Mouse (Mus musculus) hindbrain, embryonic 14.5 days (tissue): ENCODE data around the gene Pex10. TPM values are rescaled to one million over a fixed set of nuclear protein-coding genes. Genes with fewer than 3 reads are reported as not detected.
A peak's percentile ranks its signal among the peaks of the same experiment; 100 is the strongest.

ENCODE experiments used
- ATAC-seq: fragments of 200-750 bp; cut with Nextera tagmentation; 2 replicates; pipeline ENCODE4 v1.8.0; 2017; ENCODE audit warnings: moderate number of reproducible peaks, mild to moderate bottlenecking, moderate TSS enrichment, moderate library complexity; ENCODE audit not compliant: low FRiP score
- DNase-seq: peaks from one replicate; pipeline ENCODE4 v3.0.0-alpha.2; 2015; ENCODE audit warnings: low spot score
- H3K27ac ChIP-seq: fragments of 300-500 bp; sonication (generic); 2 replicates; pipeline ENCODE4 v1.5.1; 2014; ENCODE audit warnings: mild to moderate bottlenecking, moderate library complexity
- H3K27me3 ChIP-seq: fragments of 300-500 bp; sonication (generic); 2 replicates; pipeline ENCODE4 v1.6.1; 2014; ENCODE audit warnings: mild to moderate bottlenecking, low read length, mixed read lengths; ENCODE audit not compliant: control insufficient read depth, insufficient read depth
- H3K36me3 ChIP-seq: fragments of 300-500 bp; sonication (generic); replicated peaks from 2 replicates; pipeline ENCODE4 v1.6.1; 2014; ENCODE audit not compliant: control insufficient read depth, insufficient read depth
- H3K4me1 ChIP-seq: fragments of 300-500 bp; sonication (generic); replicated peaks from 2 replicates; pipeline ENCODE4 v1.6.1; 2014; ENCODE audit warnings: antibody characterized with exemption, low read length, mixed read lengths; ENCODE audit not compliant: control insufficient read depth, insufficient read depth
- H3K4me2 ChIP-seq: fragments of 300-500 bp; sonication (generic); replicated peaks from 2 replicates; pipeline ENCODE4 v1.6.1; 2014; ENCODE audit warnings: mild to moderate bottlenecking, moderate library complexity
- H3K4me3 ChIP-seq: fragments of 300-500 bp; sonication (generic); replicated peaks from 2 replicates; pipeline ENCODE4 v1.5.1; 2014; ENCODE audit warnings: mild to moderate bottlenecking, low read length
- H3K9ac ChIP-seq: fragments of 300-500 bp; sonication (generic); 2 replicates; pipeline ENCODE4 v1.6.1; 2014
- H3K9me3 ChIP-seq: fragments of 300-500 bp; sonication (generic); 2 replicates; pipeline ENCODE4 v1.6.1; 2016; ENCODE audit warnings: low read length; ENCODE audit not compliant: control insufficient read depth
- WGBS: fragments of 180-500 bp; shearing (Covaris S2); extraction: QIAGEN DNeasy Blood & Tissue Kit; methylation state at CpG from one replicate; pipeline ENCODE4 v1.1.7; 2014; 5-methylcytosine and 5-hydroxymethylcytosine counted together
- polyA plus RNA-seq: library from polyadenylated mRNA; unstranded; fragments of >200 nt; fragmentation: Nextera tagmentation; extraction: Ambion mirVana; gene quantifications from 2 replicates; pipeline ENCODE4 v1.2.1, GENCODE M21; 2014

Pex10 gene
- polyA plus RNA-seq, 1 experiment from 2014 or later, result 5.4 TPM

DNA sequence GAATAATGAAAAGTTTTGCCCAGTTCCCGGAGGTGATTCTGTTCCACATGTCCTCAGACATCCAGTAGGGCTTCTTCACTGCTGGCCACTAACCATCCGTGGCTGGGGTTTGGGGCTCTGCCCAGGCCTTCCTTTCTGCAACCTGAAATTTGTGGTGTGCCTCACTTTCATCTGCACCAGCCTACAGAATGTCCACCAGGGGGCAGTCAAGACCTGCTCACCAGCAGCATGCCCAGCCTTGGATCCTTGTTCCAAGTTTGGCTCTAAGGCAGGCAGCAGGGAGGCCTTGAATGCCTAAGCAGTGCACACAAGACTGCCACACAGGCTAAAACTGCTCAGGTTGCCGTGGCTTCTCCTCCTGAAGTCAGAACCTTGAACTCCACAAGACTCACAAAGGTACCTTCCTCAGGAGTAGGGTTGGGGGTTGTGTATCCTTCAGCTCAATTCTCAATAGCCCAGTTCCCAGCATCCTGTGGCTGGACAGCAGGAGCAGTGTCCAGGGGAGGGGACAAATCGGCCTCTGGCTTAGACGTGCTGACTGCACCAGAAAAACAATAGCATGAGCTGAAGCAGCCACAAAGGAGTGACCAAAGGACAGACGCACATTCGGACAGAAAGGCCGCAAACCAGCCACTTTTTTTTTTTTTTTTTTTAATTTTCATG is 28.6 kb downstream of the Pex10 start:
- peak; percentile 84 for ATAC-seq

DNA sequence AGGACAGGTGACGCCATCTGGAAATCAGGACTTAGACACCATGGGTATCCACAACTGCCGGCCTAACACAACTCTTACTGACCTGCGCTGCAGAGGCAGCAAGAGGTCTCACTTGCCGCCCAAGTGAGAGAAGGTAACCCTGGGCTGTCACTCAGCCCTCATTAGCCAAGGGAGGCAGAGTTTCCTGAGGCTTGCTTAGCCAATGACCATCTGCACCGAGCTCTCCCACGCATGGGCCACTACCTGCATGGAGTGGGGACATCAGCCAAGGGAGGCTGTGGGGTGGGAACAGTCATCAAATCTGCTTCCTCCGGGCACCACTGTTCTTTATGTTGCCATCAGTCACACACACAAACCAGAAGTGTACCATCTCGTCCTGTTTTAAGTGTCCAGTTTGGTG is 29.2 kb downstream of the Pex10 start:
- ATAC-seq, result no peak

More for the DNA sequence above, 28.6 kb downstream of the Pex10 start:
- Histone ChIP-seq H3K4me3 (no peak overlapping the region), H3K27ac (no peak overlapping the region), H3K9me3 (no peaks in the 10 kb centered on the region), H3K4me1 (no peaks in the 10 kb centered on the region; the same call in 1 of the 2 replicates), H3K9ac (0 out of 2 replicates have a peak overlapping the region, but pooled peaks have one; percentile 14), H3K27me3 (no peaks in the 10 kb centered on the region), H3K4me2 (no peak overlapping the region), H3K36me3 (peaks cover 1% of the 10 kb centered on the region; the same call in 1 of the 2 replicates)
- WGBS, result 26% methylated on average over 8 of the region's 8 CpGs
- peak; percentile 92 for DNase-seq

DNA sequence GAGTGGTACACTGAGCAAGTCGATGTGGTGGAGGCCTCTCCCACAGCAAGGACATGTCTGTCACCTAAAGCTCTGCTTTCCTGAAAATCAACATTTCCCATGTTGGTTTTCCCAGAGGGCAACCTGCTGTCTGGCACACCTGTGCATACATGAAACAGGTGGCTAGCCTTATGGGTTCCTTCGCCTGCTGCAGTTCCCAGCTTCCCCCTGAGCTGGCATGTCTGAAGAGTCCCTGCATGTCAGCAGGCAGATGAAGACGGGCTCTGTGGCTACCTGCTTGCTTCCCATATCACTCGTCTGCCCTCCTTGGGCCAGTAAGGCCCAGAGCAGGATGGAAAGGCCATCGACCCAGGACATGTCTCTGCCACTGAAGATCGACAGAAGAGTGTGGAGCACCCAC is 30.6 kb downstream of the Pex10 start:
- Histone ChIP-seq H3K9ac (no peak overlapping the region), H3K27me3 (no peaks in the 10 kb centered on the region), H3K27ac (no peak overlapping the region), H3K4me1 (no peaks in the 10 kb centered on the region; the same call in 1 of the 2 replicates), H3K4me2 (no peak overlapping the region), H3K4me3 (no peak overlapping the region), H3K9me3 (no peaks in the 10 kb centered on the region), H3K36me3 (no peaks in the 10 kb centered on the region)
- ATAC-seq, result no peak
- DNase-seq, result no peak
- WGBS, result 84% methylated on average over 6 of the region's 6 CpGs

More for the DNA sequence above, 29.2 kb downstream of the Pex10 start:
- WGBS, result 88% methylated on average over 8 of the region's 8 CpGs
- Histone ChIP-seq H3K36me3 (no peaks in the 10 kb centered on the region), H3K9ac (no peak overlapping the region), H3K27me3 (no peaks in the 10 kb centered on the region), H3K27ac (no peak overlapping the region), H3K4me2 (no peak overlapping the region), H3K4me3 (no peak overlapping the region), H3K4me1 (no peaks in the 10 kb centered on the region; the same call in 1 of the 2 replicates), H3K9me3 (no peaks in the 10 kb centered on the region)
- no peak for DNase-seq

DNA sequence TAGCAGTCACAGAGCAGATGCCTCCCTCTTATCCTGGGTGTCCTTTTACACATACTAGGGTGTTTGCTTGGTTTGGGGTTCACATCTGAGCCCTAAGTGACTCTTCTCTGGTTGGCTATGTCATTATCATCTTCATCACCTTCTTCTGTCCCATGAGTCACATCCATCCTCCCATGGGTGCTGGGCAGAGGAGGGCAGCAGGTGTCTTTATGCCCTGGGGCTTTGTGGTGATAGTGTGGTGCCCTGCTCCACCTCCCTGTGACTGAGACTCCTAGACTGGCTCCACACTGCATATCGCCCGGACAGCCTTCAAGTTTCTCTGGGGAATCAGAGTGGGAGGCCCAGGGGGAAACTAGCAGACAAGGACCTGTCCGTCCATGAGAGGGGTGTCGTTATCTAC is 31.8 kb downstream of the Pex10 start:
- H3K4me1 ChIP-seq, result no peaks in the 10 kb centered on the region; the same call in 1 of the 2 replicates
- ATAC-seq (no peak), DNase-seq (no peak)
- H3K4me3 ChIP-seq, result no peak overlapping the region
- H3K9ac ChIP-seq, result no peak overlapping the region
- H3K27ac ChIP-seq, result no peak overlapping the region
- WGBS, result 75% methylated on average over 4 of the region's 4 CpGs
- no peak overlapping the region for H3K4me2 ChIP-seq
- H3K9me3 ChIP-seq, result no peaks in the 10 kb centered on the region
- H3K36me3 ChIP-seq, result no peaks in the 10 kb centered on the region
- no peaks in the 10 kb centered on the region for H3K27me3 ChIP-seq

DNA sequence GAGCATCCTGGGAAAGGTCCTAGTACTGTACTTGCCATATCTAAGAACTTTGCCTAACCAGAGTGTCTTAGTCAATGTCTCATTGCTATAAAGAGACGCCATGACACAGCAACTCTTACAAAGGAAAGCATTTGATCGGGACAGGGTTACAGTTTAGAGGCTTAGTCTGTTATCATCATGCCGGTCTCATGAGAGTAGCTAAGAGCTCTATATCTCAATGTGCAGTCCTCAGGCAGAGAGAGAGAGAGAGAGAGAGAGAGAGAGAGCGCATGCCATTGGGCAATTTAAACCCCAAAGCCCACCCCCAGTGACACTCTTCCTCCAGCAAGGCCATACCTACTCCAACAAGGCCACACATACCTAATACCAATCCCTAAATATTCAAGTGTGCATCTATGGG is 41.1 kb downstream of the Pex10 start:
- 93% methylated on average over 4 of the region's 4 CpGs for WGBS

GRCm38 (mm10) chr4:155109471-155109870 is 42.7 kb downstream of the Pex10 start:
- ATAC-seq, result no peak
- 88% methylated on average over 5 of the region's 5 CpGs for WGBS
- Histone ChIP-seq H3K4me1 (no peaks in the 10 kb centered on the region; the same call in 1 of the 2 replicates), H3K4me2 (no peak overlapping the region), H3K27ac (no peak overlapping the region), H3K9me3 (no peaks in the 10 kb centered on the region), H3K9ac (no peak overlapping the region), H3K36me3 (no peaks in the 10 kb centered on the region), H3K4me3 (no peak overlapping the region), H3K27me3 (no peaks in the 10 kb centered on the region)
- no peak for DNase-seq

More for the DNA sequence above, 41.1 kb downstream of the Pex10 start:
- Histone ChIP-seq H3K36me3 (no peaks in the 10 kb centered on the region), H3K27ac (no peak overlapping the region), H3K9me3 (no peaks in the 10 kb centered on the region), H3K4me2 (no peak overlapping the region), H3K4me3 (no peak overlapping the region), H3K4me1 (no peaks in the 10 kb centered on the region), H3K9ac (no peak overlapping the region), H3K27me3 (no peaks in the 10 kb centered on the region)
- ATAC-seq (no peak), DNase-seq (no peak)

DNA sequence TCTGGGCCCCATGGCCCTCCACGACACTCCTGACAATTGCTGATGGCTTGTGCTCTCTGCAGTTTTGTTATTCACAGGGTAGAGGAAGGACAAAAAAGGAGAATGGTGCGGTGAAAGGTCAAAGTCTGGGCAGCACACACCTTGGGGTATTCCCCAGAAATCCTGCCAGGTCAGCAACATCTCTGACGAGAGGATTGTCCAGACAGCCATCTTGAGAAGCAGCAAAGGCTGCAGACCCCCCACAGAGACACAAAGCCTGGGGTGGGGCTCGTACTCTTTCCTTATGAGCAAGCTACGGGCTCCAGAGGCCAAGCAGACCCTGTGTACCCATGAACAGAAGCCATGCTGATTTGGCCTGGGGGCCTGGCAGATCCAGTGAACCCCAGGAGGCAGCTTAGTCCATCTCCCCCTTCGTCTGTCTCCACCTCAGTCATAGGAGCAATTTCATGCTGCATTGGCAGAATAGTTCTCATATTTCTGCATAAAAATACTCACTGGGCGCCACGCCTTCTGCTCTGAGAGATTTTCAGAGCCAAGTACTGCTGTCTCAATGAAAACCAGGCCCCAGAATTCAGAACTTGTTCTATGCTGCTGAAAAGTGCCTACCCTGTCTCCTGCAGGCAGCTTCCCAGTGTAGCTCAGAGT is 47.1 kb downstream of the Pex10 start:
- Histone ChIP-seq H3K9ac (no peak overlapping the region), H3K27me3 (no peaks in the 10 kb centered on the region), H3K9me3 (no peaks in the 10 kb centered on the region), H3K4me2 (no peak overlapping the region), H3K4me1 (no peaks in the 10 kb centered on the region; the same call in 1 of the 2 replicates), H3K4me3 (no peak overlapping the region), H3K36me3 (no peaks in the 10 kb centered on the region), H3K27ac (no peak overlapping the region)
- 56% methylated on average over 8 of the region's 8 CpGs for WGBS
- DNase-seq (no peak), ATAC-seq (no peak)

DNA sequence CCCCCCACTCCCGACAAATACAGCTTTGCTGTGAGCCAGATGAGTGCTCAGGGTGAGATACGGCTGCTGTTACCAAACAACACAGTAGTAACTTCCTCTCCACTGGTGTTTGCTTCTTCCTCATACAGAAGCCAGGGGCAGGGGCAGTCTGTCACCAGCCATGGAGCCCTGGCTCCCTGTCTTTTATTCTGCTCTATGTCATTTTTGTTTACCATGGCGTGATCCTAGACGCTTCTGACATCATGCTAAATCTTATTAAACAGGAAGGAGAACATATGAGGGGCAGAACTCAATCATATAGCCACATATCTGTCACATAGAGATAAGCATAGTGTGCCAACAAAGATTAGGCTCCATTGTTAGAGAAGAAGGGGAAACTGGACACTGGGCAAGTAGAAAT is 49.8 kb downstream of the Pex10 start:
- Histone ChIP-seq H3K9me3 (no peaks in the 10 kb centered on the region), H3K27me3 (no peaks in the 10 kb centered on the region), H3K36me3 (no peaks in the 10 kb centered on the region), H3K4me2 (no peak overlapping the region), H3K27ac (no peak overlapping the region), H3K4me3 (no peak overlapping the region), H3K4me1 (no peaks in the 10 kb centered on the region; the same call in 1 of the 2 replicates), H3K9ac (no peak overlapping the region)
- DNase-seq (no peak), ATAC-seq (no peak)
- whole genome bisulfite sequencing, result 79% methylated on average over 4 of the region's 4 CpGs

DNA sequence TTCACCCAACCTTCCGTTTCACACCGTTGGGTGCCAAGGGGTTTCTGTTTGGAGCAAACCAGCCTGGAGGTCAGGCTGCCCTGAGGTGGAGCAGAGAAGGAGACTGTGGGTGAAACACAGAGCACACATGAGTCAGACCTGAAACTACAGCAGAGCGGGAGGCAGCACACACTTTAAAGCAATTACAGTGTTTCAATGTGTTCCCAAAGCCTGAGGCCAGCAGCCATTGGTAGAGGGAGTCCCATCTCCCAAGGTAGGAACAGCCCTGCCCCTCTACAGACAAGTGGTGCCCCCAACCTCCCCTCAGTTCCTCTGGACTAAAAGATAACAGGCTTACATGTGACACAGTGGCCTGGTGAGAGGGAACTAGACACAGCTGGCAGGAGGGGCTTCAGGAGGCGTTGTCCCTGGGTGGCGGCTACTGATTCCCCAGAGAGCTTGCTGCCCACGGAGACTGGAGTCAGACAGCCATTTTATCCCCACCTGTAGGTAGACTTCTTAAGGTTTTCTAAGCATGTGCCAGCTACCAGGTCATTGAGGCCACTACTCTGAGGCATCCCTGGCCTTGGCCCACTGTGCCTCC is 50.7 kb downstream of the Pex10 start:
- Histone ChIP-seq H3K4me2 (no peak overlapping the region), H3K9me3 (no peaks in the 10 kb centered on the region), H3K4me3 (no peak overlapping the region), H3K27me3 (no peaks in the 10 kb centered on the region), H3K27ac (no peak overlapping the region), H3K36me3 (no peaks in the 10 kb centered on the region), H3K4me1 (peaks cover 4% of the 10 kb centered on the region; the same call in 1 of the 2 replicates), H3K9ac (no peak overlapping the region)
- ATAC-seq (no peak), DNase-seq (no peak)
- 80% methylated on average over 6 of the region's 6 CpGs for WGBS
